ENCODE assay signal across 9 mouse cellular contexts in the genomic region with DNA sequence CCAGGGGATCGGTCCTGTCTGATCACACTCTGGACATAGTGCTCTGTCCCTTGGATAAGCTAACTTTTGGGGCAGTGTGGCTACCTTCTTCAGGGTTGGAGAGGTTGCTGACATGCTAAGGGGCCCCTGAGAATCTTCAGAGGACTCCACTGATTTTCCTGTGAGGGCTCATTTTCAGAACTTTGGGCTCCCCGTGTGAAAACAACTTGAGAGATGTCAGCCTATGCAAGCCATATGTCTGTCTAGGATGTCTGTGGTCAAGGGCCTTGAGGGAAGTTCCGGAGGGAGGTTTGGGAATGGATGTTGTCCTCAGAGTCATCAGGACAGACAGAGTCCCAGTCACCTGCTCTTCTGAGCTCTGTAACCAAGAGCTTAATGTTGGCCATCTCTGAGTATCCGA. TPM values are rescaled to one million over a fixed set of nuclear protein-coding genes. Genes with fewer than 3 reads are reported as not detected.
DNase-seq lines count a peak whose midpoint lies in the region; ATAC-seq and TF ChIP-seq lines count a peak whose summit lies in the region.
"Had no signal": no experiment of that assay in that cellular context is flagged by ENCODE, and none has a peak within 500 bp of the region (broad histone marks: within the 10 kb centered on the region; RNA-seq: fewer than 3 reads in every experiment).

No protein-coding gene starts in this region.

- H3K4me3 ChIP-seq in heart, embryonic 15.5 days, result peak overlapping the region; percentile 43; the same call in 1 of the 2 replicates
- peak overlapping the region; percentile 15 for H3K4me3 ChIP-seq in cortical plate, adult 2 months (ENCODE audit: insufficient read depth, low read length)
- H3K4me3 ChIP-seq in hindbrain, embryonic 12.5 days, result peak overlapping the region; percentile 25
- peak overlapping the region; percentile 33 for H3K4me3 ChIP-seq in midbrain, embryonic 12.5 days

- H3K9me3 ChIP-seq in heart, embryonic 15.5 days (replicated peaks), result no peaks in the 10 kb centered on the region
- H3K9me3 ChIP-seq in hindbrain, embryonic 12.5 days (replicated peaks), result no peaks in the 10 kb centered on the region
- no peaks in the 10 kb centered on the region for H3K9me3 ChIP-seq in midbrain, embryonic 12.5 days

- 49% methylated on average over 4 of the region's 4 CpGs for WGBS in heart, embryonic 15.5 days
- 29% methylated on average over 4 of the region's 4 CpGs for WGBS in hindbrain, embryonic 12.5 days
- 45% methylated on average over 4 of the region's 4 CpGs for WGBS in midbrain, embryonic 12.5 days

- peaks cover 36% of the 10 kb centered on the region for H3K4me1 ChIP-seq in heart, embryonic 15.5 days (replicated peaks)
- H3K4me1 ChIP-seq in cortical plate, adult 2 months (ENCODE audit: control insufficient read depth, insufficient read depth, low read length), result peaks cover 6% of the 10 kb centered on the region
- H3K4me1 ChIP-seq in hindbrain, embryonic 12.5 days, result peaks cover 68% of the 10 kb centered on the region
- peaks cover 60% of the 10 kb centered on the region for H3K4me1 ChIP-seq in midbrain, embryonic 12.5 days

- no peak for TF ChIP-seq POLR2A in cortical plate, adult 2 months (IDR thresholded peaks at IDR 0.05; ENCODE audit: extremely low read depth, insufficient read depth, low read length)

- H3K4me2 ChIP-seq in heart, embryonic 15.5 days, result peak overlapping the region; percentile 66
- peak overlapping the region; percentile 53 for H3K4me2 ChIP-seq in hindbrain, embryonic 12.5 days (replicated peaks)
- H3K4me2 ChIP-seq in midbrain, embryonic 12.5 days (replicated peaks), result peak overlapping the region; percentile 51

- no peaks in the 10 kb centered on the region for H3K27me3 ChIP-seq in heart, embryonic 15.5 days
- H3K27me3 ChIP-seq in hindbrain, embryonic 12.5 days, result no peaks in the 10 kb centered on the region
- no peaks in the 10 kb centered on the region for H3K27me3 ChIP-seq in midbrain, embryonic 12.5 days
- H3K27me3 ChIP-seq: CH12.LX had no signal

- peak overlapping the region; percentile 79 for H3K27ac ChIP-seq in heart, embryonic 15.5 days
- H3K27ac ChIP-seq in cortical plate, adult 2 months (ENCODE audit: insufficient read depth, low read length), result peak overlapping the region; percentile 26
- H3K27ac ChIP-seq in hindbrain, embryonic 12.5 days, result peak overlapping the region; percentile 98
- H3K27ac ChIP-seq in midbrain, embryonic 12.5 days (replicated peaks), result peak overlapping the region; percentile 98

- no peak for TF ChIP-seq CTCF in cortical plate, adult 2 months (IDR thresholded peaks at IDR 0.05; ENCODE audit: extremely low read depth, insufficient read depth, low read length)

- H3K9ac ChIP-seq in heart, embryonic 15.5 days, result no peak overlapping the region
- peak overlapping the region; percentile 63 for H3K9ac ChIP-seq in hindbrain, embryonic 12.5 days
- H3K9ac ChIP-seq in midbrain, embryonic 12.5 days (replicated peaks), result peak overlapping the region; percentile 55

- no peak for ATAC-seq in heart, embryonic 15.5 days (replicated peaks; ENCODE audit: insufficient number of reproducible peaks, insufficient read depth, low FRiP score, low read depth)
- ATAC-seq in hindbrain, embryonic 12.5 days (ENCODE audit: low FRiP score), result no peak
- ATAC-seq in midbrain, embryonic 12.5 days (ENCODE audit: low FRiP score, low read depth), result no peak
- no peak for ATAC-seq in erythroblast, adult 5-6 weeks (replicated peaks; ENCODE audit: low FRiP score, poor library complexity, severe bottlenecking)

- no peaks in the 10 kb centered on the region for H3K36me3 ChIP-seq in heart, embryonic 15.5 days
- no peaks in the 10 kb centered on the region for H3K36me3 ChIP-seq in hindbrain, embryonic 12.5 days
- no peaks in the 10 kb centered on the region for H3K36me3 ChIP-seq in midbrain, embryonic 12.5 days

- no peak for DNase-seq in heart, adult 9 months (ENCODE audit: low spot score in 2 of 2)
- DNase-seq in thymus, postnatal 0 days (ENCODE audit: low spot score), result no peak
- no peak for DNase-seq in right cerebral cortex, postnatal 36 days (ENCODE audit: low spot score in 2 of 2)

RNA-seq across cellular contexts. Expression of a gene that starts 34.7 kb away (rescaled TPM):
- polyA plus RNA-seq in heart, embryonic 15.5 days (2015; fragmentation: Nextera tagmentation; extraction: Ambion mirVana), result 21.2 and 32.3 TPM in 2 replicates
- polyA plus RNA-seq in cortical plate, adult 2 months (2012; rRNA removed), result 24.3 and 24.7 TPM in 2 replicates
- polyA plus RNA-seq in hindbrain, embryonic 12.5 days (2016; fragmentation: Nextera tagmentation; extraction: Ambion mirVana), result 98.7 and 106 TPM in 2 replicates
- polyA plus RNA-seq in midbrain, embryonic 12.5 days (2016; fragmentation: Nextera tagmentation; extraction: Ambion mirVana), result 102 and 104 TPM in 2 replicates
- total RNA-seq in erythroblast, adult 5-6 weeks (2015; ENCODE audit: low replicate concordance), result 4.4 and 5.0 TPM in 2 replicates
- total RNA-seq in erythroblast, adult 5-6 weeks (2017; ENCODE audit: low replicate concordance), result 6.7 and 9.9 TPM in 2 replicates
- 37.0 and 38.7 TPM in 2 replicates for polyA plus RNA-seq in thymus, postnatal 0 days (2015; fragmentation: Nextera tagmentation; extraction: Ambion mirVana)

Comparison
In these comparisons a context has a peak if more than half of its experiments do, and no peak if none do; other contexts are left out.
1. H3K27ac ChIP-seq: peak in every context shown above with its lines; median percentile 98 in hindbrain, embryonic 12.5 days; 98 in midbrain, embryonic 12.5 days; 79 in heart, embryonic 15.5 days; 26 in cortical plate, adult 2 months.